Mouse (Mus musculus): ENCODE data around the gene Pde6h.
"Not testable (repeated sequence)": the region's sequence is repeated elsewhere in the genome, so short reads cannot be mapped to it uniquely, and the experiment has no call there.

Pde6h gene

DNA sequence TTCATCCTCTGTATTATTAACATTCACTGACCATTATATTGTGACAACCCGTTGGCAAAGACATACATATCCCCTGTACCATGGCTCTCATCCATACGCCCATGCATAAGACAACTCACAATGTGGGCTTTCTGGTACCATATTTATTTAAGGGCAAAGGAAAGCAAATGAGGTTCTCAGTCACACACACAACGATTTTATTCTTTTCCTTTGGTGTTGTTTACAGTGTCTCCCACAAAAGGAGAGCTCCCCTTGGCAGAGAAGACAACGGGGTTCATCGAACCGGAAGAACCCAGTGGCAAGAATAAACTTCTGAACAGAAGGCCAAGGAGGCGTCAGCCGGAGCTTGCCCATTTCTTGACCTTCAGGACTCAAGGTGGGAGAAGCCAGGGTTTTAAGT is at the start of gene Pde6h:
Pde6h (plus strand) TSS at position 301 of the 400 bp plus-strand sequence.
- DNase-seq, result no peak

DNA sequence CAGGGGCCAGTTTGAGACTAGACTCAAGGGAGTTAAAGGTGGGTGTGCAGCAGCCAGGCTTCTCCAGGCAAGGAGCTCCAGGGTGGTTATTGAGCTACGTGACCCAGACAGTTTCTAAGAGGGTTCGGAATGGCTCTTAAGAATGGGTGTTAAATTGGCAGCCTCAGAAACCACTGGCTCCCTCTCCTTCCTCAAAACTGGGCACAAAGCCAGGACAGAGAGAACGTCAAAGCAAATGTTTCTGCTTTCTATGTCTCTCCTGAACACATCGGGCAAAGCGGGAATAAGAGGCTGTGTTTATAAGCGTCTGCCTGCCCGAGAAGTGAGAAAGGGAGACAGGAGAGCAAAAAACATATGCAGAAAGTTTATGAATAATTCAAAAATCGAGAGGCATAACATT is 49.0 kb upstream of the Pde6h start:
- peak; percentile 31 for DNase-seq

DNA sequence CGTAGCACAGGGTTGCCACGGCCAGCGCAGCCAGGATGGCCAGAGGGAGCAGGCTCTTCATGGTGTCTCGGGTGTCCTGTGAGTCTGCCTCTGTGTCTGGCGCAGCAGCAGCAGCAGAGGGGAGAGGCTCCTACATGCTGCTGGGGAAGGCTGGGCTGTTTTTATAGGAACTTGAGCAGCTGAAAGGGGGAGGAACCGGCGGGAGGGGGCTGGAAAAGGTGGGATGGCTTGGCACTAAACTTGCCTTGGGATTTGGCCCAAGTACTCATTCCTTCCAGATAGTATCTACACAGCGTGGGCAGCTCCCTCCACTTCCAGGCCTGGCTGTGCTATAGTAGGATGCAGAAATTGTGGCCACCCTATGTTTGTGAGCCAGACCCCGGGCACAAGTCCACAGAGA is 48.0 kb upstream of the Pde6h start, which contains the start of gene Mgp:
Mgp (minus strand) TSS at position 154 of the 400 bp plus-strand sequence.
- DNase-seq, result peak; percentile 63

DNA sequence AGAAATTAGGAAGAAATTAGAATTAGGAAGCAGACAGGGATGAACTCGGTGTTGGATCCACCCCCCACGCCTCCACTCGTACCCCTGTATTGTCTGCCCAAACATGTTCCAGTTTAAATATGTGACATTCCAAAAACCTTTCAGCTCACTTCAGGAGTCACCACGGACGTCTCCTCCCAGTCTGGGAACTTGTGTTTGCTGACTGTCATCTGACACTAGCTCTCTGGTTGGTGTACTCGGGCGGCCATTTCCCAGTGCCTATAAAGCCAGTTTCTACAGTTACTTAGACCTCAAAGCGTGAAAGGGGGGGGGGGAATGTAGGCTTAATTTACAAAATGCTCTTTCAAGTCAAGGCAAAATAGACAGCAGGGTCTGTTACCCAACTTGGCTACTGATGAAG is 42.0 kb upstream of the Pde6h start:
- DNase-seq, result peak; percentile 15

DNA sequence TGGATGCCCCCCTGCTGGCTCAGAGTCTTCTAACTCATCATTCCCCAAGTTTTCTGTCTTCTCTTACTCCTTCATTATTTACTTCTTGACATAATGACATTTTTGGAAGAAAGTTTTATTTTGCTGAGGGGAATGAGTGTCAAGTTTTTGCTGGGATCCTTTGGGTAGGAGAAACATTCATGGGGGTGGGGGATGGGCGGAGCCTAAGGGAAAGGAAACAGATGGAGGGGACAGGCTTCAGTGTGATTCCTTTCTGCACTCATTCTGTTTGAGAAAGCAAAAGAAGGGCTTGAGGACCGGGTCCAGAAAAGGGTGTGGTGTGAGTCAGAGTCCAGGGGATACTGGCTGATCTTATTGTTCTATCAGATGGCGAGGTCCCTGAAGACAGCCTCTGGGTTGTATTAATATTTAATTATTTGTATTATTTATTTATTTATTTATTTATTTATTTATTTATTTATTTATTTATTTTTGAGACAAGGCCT is 40.2 kb upstream of the Pde6h start:
- peak; percentile 27 for DNase-seq

DNA sequence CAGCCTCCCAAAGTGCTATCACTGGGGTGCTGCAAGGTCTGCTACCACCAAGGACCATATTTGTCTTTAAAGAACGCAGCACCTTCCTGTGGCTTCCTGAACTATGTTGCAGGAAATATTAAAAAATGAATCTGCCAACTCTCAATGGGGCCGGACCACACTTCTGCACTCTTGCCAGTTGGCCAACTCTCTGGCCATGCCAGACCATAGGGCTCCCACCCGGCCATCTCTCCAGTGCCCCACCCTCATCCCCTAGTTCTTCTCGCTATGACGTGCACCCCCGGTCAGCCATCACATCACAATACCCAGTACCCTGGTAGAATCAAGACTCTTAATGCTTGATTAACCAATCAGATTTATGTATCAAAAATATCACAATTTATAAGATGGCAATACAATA is 39.7 kb upstream of the Pde6h start:
- no peak for DNase-seq

DNA sequence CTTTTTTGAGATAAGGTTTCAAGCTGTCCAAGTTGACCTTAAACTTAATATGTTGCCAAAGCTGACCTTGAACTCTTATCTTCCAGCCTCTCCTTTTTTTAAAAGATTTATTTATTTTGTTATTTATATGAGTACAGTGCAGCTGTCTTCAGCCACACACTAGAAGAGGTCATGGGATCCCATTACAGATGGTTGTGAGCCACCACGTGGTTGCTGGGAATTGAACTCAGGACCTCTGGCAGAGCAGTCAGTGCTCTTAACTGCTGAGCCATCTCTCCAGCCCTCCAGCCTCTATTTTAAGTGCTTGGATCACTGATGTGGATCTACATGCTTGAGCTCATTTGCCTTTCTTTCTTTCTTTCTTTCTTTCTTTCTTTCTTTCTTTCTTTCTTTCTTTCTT is 38.9 kb upstream of the Pde6h start:
- not testable (repeated sequence) for DNase-seq

DNA sequence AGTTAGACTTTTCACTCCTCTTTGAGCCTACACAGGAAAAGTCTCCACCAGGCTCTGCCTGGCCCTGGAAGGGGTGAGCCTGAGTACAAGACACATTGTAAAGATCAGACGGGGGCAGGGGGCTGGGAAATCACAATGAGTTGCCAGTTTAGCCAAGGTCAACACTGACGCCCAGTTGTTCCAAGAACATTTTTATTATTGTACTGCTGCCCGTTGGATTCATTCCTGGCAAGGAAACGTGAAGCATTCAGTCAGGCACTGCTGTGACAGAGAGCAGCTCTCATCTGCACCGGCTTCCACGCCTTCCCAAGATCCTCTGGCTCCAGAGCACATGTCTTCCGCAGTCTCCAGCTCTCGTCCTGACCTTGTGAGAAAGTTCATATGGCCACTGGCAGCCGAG is 35.8 kb upstream of the Pde6h start:
- peak; percentile 84 for DNase-seq

DNA sequence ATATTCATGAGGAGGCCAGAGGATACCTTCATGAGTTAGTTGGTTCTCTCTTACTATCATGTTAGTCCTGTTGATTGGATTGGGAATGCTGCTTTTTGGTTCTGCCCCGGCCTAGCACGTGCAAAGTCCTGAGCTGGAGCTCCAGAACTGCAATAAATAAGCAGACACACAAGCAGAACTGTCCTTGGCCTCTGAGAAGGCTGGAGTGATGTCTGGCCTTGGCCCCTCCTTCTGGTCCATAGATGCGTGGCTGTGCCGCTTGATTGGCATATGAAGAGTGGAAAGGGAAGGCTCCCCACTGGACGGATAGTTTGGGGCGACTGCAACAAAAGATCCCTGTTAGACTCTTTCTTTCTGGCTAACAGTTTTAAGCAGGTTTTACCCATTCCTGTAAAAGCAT is 34.6 kb upstream of the Pde6h start:
- DNase-seq, result no peak

DNA sequence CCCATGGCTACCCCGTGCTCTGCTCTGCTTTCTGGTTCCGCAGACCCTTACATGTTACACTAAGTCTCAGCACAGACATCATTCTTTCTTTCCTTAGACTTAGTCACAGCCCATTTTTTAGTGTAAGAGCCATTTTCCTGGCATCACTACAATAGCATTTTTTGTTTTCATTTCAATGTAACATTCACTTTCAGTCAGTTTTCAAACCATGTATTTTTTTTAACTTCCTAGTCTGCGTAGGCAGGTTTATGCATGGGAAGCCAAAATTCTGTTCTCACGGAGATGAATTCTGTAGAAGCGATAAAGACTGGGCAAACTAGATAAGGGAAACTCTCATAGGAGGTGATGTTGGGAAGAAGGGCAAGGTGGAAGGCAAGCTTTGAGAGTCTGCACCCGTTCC is 34.1 kb upstream of the Pde6h start:
- no peak for DNase-seq

DNA sequence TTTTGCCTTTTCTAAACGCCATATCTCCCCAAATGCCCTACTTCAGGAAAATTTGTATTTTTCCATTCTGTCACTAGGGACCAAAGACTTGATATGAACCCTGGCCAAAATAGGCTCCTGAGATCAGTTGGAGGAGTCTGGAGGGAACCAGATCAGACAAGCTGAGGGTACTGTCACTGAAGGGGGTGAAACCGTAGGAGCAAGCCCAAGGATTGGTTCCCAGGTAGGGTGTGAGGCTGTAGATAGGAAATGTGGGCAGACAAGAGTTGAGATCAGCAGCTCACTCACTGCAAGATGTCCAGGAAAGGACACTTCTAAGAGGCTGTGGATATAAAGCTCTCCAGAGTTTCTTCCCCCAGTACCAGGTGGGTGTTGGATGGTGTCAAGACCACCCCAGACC is 31.6 kb upstream of the Pde6h start:
- DNase-seq, result no peak

DNA sequence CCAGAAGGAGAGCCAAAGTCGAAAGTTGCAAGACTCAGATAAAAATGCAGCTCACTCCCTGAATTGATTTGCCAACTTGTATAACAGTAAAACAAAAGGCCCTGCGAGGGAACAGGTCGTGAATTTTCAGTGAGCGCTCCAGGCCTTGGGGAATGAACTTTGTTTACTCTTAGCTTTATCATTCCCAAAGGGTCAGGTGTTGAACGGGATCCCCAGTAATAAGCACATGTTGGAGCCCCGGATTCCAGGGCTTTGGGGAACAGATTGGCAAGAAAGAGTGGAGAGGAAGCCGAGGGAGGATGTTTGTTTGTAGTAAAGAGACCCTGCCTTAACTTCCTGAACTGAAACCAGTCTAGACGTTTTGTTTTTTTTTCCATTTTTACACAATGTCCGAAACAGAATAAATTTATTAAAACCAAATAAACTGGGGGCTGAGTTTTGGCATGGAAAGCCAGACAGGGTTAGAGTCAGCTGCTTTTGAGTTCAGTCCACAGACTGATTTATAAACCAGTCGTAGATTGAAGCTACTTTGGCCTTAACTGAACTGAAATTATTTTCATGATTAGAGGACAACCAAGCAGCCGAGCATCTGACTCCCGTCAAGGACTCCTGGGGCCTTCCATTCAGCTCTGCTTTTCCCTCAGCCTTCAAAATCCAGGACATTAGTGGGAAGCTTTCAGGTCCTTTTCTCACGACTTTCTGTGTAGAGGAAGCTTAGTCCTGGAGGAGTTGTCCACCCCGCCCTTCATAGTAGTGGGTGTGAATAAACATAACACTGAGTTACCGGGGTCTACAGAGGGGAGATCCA is 28.9 kb upstream of the Pde6h start:
- peak; percentile 48 for DNase-seq

DNA sequence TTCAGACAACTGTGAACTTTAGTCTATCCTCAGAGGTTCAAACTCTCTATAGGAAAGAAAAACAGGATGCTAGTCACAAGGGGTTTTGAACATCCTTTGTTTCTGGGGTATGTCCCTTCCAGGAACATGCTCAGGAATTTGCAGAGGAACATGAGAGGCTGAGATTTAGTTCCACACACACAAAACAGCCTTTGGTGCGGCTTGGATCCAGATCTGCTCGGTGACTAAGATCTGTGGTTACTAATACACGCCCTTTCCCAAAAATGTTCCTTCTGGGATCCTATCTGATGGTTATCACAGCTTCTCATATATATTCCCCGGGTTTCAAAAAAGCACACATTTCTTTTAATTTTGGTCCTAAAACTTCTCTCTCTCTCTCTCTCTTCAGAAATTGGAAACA is 25.8 kb upstream of the Pde6h start:
- DNase-seq, result peak; percentile 36

DNA sequence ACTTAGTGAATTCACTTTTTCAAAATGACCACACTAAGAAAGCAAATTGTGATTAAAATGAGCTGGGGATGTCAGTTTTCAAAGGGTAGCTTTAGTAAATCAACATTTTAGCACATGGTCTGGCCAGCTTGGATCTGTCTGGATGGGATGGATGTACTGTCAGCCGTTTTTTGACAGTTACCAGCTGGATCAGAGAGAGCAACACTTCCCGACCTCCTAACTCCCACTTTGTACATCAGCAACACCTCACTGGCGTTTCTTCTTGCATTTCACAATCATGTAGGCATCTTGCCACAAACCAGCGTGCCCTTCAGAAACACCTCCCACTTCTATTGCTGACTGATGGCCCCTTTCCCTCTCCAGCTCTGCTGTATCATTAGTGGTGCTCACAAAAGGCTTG is 25.4 kb upstream of the Pde6h start:
- DNase-seq, result peak; percentile 81

DNA sequence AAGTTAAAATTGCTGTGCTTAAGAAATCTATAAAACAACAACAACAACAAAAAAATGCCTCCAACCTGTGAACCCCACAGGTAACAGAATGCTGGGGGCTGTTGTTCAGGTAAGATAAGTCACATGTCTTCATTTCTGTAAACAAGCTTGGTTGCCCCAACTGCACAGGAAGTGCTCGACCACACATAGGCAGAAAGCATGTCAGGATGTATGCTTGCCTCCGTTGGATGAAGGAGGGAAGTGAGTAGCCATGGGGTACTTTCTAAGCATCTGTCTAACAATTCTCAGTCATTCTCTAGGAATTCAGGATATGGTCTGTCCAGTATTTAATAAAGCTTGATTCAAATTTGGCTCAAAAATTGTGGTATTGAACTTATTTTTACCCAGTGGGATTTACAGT is 24.7 kb upstream of the Pde6h start:
- DNase-seq, result no peak

DNA sequence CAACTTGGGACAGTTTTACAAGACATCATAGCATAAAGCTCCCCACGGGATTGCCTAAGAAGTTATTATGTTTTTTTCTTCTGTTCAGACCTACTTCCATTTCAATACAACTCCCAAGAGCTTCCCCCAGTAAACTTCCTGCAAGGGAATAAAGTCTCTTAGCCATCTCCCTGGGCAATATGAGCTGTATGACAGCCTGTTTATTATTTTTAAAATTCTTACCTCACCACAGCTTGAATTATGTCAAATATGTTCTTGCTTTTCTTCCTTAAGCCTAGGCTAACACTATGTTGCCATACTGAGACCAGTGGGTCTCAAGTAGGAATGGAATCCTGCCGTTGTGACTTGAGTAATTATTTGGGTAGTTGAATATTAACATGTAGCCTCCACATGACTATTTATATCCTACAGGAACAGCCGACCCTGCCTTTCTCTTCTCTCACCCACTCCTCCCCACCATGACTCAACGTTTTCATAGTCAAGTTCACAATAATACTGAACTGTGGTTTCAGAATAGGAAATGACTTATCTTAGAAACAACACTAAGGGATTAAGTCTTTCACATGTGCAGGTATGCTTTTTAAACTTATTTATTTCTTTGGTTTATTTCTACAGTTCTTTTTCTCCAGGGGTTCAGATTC is 23.1 kb upstream of the Pde6h start:
- DNase-seq, result no peak

DNA sequence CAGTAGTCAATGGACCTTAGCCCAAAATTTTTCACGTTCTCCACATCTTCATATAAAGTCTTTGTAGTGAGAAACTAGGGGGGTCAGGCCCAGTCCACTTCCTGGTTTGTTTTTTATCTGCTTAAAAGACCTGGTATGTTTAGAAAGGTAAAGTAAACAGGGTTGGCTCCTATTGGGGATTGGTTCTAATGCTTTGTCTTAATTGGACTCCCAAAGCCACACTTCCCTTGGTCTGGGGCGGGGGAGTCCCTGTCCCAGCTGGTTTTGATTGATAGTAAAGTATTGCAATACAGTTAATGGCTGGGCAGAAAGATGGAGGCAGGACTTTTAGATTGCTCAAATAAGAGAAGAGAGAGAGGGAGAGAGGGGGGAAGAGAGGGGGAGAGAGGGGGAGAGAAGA is 22.6 kb upstream of the Pde6h start:
- no peak for DNase-seq

DNA sequence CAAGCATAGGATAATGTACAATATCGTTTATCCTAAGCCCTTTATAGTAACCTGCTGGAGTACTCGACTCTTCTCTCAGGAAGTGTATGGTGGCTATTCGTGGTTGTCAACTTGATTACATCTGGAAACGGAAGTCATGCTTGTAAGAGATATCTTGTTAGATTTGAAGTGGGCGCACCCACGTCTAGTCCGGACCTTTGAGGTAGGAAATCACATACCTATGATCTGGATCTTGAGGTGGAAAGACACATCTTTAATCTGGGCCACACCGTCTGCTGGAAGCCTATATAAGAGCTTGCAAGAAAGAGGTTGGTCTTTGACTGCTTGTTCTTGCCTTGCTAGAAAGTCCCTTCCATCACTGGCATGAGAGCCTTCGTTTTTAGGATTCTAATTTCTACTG is 21.1 kb upstream of the Pde6h start:
- no peak for DNase-seq

DNA sequence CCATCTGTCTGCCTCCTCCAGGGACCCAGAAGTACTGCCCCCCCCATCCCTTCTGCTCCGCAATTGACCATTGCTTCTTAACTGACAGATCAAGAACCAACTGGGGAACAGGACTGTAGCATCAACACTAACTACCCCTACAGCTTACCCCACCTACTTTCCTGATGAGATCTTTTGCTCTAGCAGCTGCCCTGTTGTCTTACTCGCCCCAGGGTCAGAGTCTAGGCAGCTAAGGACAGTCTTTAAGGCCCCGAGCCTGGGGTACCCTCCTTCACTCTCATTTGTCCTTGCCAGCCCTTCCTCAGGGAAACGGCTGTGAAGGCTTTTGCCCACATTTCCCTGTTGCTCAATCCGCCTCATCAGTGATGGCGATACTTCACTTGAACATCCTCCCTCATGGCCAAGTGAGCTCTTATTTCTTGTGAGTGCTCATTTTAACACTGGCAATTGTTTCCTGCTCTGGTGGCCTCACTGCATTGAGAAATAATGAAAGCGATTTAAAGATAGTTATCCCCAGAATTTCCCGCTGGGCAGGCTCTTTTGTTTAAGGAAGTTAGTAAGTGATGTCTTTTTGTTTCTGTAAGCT is 19.7 kb upstream of the Pde6h start:
- DNase-seq, result no peak

DNA sequence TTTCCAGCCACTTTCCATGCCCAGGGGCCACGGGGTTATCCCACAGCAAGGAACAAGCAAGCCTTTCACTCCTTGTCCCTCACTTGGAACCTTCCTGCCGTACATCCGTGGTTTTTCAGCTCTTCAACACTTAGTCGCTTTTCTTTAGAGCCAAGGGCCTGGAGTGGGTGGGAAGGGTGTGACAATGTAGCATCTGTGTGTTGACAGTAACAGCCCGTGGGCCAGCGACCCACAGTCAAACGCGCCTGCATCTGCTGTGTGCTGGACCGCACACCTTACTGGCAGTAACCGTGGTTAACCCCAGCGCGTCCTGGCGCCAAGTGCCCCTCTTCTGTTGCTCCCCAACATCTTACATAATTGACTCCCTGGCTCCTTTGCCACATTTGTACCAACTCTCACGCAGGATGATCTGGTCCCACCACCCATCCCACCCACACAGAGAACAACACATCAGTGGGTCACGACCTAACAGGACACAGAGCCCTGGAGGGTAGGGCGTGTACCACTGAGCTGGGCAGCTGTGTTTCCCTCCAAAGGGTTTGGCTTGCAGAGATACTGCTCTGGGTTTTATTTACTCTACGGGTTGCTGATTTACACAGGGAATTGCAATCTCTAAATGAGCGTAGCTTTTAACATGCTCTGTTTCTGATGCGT is 17.2 kb upstream of the Pde6h start:
- peak; percentile 19 for DNase-seq

DNA sequence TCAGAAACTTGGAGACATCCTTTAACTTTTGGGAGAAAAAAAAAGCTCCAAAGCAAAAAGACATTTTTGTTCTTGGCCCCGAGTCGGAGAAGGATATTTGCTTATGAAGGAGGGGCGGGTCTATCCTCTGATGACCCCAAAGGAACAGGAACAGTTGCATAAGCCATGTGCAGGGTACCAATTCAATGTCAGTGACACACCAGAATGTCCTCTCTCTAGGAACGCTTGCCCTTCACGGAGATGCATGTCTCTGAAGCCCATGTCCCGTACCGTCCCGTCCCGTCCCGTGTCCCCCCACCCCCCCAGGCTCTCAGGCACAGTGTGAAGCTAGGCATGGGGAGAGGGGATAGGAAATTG is 16.7 kb upstream of the Pde6h start:
- peak; percentile 76 for DNase-seq

DNA sequence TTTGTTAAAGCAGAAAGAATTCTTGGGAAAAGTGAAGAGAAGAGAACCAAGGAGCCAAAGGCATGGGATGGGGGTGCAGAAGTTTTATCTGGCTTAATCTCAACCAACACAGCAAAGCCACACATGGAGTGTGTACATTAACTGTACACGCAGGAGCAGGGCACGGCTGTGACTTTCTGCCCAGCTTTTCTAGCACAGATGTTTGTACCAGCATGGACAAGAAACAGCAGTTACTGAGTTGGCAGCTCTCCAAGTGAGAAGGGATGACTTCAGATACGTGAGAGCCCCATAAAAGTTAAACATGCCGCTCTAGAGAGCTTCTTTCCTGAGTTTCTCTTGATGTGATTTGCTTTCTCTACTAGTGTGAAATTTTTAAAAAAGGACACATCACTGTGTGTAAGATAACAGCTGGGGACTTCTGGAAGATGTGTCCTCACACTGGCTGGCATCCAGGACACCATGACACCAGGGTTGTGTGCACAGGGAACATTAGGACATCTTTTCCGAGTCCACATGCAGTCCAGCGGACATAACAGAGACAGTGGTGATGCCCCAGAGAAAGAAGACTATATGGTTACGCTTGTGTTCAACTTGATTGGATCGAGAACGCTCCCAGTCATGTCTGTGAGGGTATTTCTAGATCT is 13.3 kb upstream of the Pde6h start:
- peak; percentile 59 for DNase-seq

DNA sequence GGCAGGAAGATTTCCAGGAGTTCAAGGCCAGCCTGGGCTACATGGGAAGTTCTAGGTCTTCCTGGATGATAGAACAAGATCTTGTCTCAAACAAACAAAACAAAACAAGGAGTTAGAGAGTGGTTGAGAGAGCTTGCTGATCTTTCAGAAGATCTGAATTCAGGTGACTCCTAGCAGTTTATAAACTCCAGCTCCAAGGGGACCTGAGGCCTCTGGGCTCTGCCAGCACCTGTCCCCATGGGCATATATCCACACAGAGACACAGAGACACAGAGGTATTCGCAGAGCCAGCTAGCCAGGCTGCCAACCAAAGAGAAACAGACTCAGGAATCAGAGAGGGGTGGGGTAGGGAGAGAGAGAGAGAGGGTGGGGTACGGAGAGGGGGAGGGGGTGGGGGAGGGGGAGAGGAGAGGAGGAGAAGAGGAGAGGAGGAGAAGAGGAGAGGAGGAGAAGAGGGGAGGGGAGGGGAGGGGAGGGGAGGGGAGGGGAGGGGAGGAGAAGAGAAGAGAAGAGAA is 10.8 kb upstream of the Pde6h start:
- DNase-seq, result no peak

Measured in lung, postnatal 36 days (tissue).